Mouse (Mus musculus): Measurements from ENCODE around the gene Tor3a.
A peak's percentile ranks its signal among the peaks of the same experiment; 100 is the strongest.

GRCm38 (mm10) chr1:156718950-156719805, 45.0 kb upstream of the Tor3a start, which contains the start of gene Fam20b:
- TF ChIP-seq CTCF (IDR thresholded peaks at IDR 0.05; ENCODE audit: low read depth), result peak; percentile 21; the same call in 1 of the 2 replicates
- no peak for TF ChIP-seq EP300 (optimal IDR thresholded peaks at IDR 0.05)

Data from stomach, postnatal 0 days (tissue).